Mouse (Mus musculus): Measurements from ENCODE around the gene Smurf1. TPM values are rescaled to one million over a fixed set of nuclear protein-coding genes. Genes with fewer than 3 reads are reported as not detected.

The Smurf1 gene
- polyA plus RNA-seq, 1 experiment from 2014 or later = 11.6 TPM

DNA sequence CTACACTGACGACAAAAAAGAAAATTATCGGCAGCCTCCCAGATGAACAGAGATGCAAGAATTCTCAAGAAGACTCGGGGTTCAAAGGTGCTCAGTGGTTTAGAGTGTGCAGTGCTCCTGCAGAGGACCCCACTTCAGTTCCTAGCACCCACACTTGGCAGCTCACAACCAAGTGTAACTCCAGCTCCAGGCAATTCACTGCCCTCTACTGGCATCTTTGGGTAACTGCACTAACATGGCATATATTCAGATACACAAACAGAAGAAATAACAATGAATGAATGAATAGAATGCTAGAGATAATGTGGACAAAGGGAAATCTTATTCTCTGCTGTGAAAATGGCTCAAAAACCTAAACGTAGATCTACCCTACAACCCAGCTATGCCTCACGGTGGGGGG lies 19.2 kb upstream of the Smurf1 start:
- H3K4me2 ChIP-seq (replicated peaks; ENCODE audit: low read depth) = no peak overlapping the region
- TF ChIP-seq EP300 (optimal IDR thresholded peaks at IDR 0.05) (no peak), CTCF (IDR thresholded peaks at IDR 0.05; ENCODE audit: low read depth) (peak; percentile 53)

DNA sequence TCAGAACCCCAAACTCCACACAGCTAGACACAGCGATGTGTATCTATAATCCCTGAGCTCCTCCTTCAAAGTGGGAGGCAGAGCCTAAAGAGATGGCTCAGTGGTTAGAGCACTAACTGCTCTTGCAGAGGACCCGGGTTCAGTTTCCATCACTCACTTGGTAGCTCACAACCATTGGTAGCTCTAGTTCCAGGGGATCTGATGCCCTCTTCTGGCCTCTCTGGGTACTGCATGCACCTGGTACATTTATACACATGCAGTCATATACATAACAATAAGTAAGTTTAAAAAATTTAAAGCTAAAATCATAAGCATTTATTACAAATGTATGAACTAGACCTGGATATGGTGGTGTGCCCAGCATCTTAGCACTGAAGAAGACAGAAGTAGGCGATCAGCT lies 17.6 kb upstream of the Smurf1 start:
- 94% methylated on average over 3 of the region's 3 CpGs for WGBS
- ATAC-seq (ENCODE audit: low FRiP score, low TSS enrichment) (no peak), DNase-seq (ENCODE audit: low spot score) (no peak)
- H3K9ac ChIP-seq (ENCODE audit: low read length) = no peak overlapping the region
- no peaks in the 10 kb centered on the region for H3K36me3 ChIP-seq (ENCODE audit: control insufficient read depth, insufficient read depth, low read length)
- no peak overlapping the region for H3K4me2 ChIP-seq (replicated peaks; ENCODE audit: low read depth)
- H3K9me3 ChIP-seq (ENCODE audit: control insufficient read depth, low read length) = peaks cover 3% of the 10 kb centered on the region; the same call in 1 of the 2 replicates
- no peaks in the 10 kb centered on the region for H3K27me3 ChIP-seq (ENCODE audit: control insufficient read depth, insufficient read depth, low read length)
- H3K4me3 ChIP-seq (ENCODE audit: low read depth, low read length) = no peak overlapping the region
- TF ChIP-seq CTCF (IDR thresholded peaks at IDR 0.05; ENCODE audit: low read depth) (peak; percentile 52), EP300 (optimal IDR thresholded peaks at IDR 0.05) (no peak)
- H3K4me1 ChIP-seq (replicated peaks; ENCODE audit: control insufficient read depth, insufficient read depth) = no peaks in the 10 kb centered on the region
- H3K27ac ChIP-seq (replicated peaks) = no peak overlapping the region

More for the DNA sequence above, 19.2 kb upstream of the Smurf1 start:
- H3K36me3 ChIP-seq (ENCODE audit: control insufficient read depth, insufficient read depth, low read length) = no peaks in the 10 kb centered on the region
- WGBS = 95% methylated on average over 5 of the region's 5 CpGs
- no peak overlapping the region for H3K9ac ChIP-seq (ENCODE audit: low read length)
- ATAC-seq (ENCODE audit: low FRiP score, low TSS enrichment) (no peak), DNase-seq (ENCODE audit: low spot score) (no peak)
- H3K27ac ChIP-seq (replicated peaks) = no peak overlapping the region
- no peaks in the 10 kb centered on the region for H3K27me3 ChIP-seq (ENCODE audit: control insufficient read depth, insufficient read depth, low read length)
- peaks cover 3% of the 10 kb centered on the region; the same call in 1 of the 2 replicates for H3K9me3 ChIP-seq (ENCODE audit: control insufficient read depth, low read length)
- H3K4me1 ChIP-seq (replicated peaks; ENCODE audit: control insufficient read depth, insufficient read depth) = no peaks in the 10 kb centered on the region
- H3K4me3 ChIP-seq (ENCODE audit: low read depth, low read length) = no peak overlapping the region

DNA sequence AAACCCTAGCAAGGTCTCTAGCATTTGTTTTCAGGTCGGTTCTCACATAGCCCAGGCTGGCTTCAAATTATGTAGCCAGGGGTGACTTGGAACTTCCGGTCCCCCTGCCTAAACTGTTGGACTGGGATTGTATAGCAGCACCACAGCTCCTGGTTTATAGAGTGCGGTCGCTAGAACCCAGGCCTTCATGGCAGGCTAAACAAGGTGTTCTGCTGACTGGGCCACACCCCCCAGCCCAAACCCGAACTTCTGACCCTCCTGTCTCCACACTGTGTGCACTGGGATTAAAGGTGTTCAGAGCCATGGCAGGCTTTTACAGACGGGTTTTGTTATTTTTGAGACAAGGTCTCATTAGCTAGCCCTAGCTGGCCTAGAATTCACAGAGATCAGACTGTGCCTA lies 13.5 kb upstream of the Smurf1 start:
- DNase-seq (ENCODE audit: low spot score) = peak; percentile 47
- no peaks in the 10 kb centered on the region for H3K36me3 ChIP-seq (ENCODE audit: control insufficient read depth, insufficient read depth, low read length)
- TF ChIP-seq EP300 (optimal IDR thresholded peaks at IDR 0.05) (no peak), CTCF (IDR thresholded peaks at IDR 0.05; ENCODE audit: low read depth) (no peak)
- H3K9ac ChIP-seq (ENCODE audit: low read length) = no peak overlapping the region
- peak overlapping the region; percentile 74 for H3K27ac ChIP-seq (replicated peaks)
- no peak overlapping the region for H3K4me3 ChIP-seq (ENCODE audit: low read depth, low read length)
- no peaks in the 10 kb centered on the region for H3K4me1 ChIP-seq (replicated peaks; ENCODE audit: control insufficient read depth, insufficient read depth)
- WGBS = 60% methylated on average over 6 of the region's 6 CpGs
- H3K27me3 ChIP-seq (ENCODE audit: control insufficient read depth, insufficient read depth, low read length) = no peaks in the 10 kb centered on the region
- no peaks in the 10 kb centered on the region for H3K9me3 ChIP-seq (ENCODE audit: control insufficient read depth, low read length)
- ATAC-seq (ENCODE audit: low FRiP score, low TSS enrichment) = peak; percentile 69
- H3K4me2 ChIP-seq (replicated peaks; ENCODE audit: low read depth) = no peak overlapping the region

DNA sequence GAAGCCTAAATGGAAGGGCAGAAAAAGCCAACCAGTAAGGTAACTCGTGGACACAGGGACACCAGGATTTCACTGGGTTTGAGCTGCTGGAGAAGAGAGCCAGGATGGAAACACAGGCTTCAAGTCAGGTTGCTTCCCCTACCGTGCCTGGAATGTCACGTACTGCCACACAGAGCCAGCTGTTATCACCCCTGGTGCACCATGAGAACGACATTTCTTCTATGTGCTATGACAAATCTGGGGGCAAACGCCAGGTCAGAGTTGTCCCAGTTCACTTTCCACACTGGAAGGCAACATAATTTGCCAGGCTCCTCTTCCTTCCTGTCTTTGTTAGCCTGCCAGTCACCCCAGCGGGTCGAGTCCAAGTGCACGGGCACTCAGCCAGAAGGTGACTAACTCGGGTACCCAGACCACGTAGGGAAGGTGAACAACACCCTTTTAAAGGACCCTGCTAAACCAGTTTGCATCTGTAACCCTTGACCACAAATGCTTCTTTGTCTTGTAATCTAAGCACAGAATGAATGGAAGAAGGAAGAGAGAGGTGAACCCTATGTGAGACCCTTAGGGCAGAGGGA lies 13.0 kb upstream of the Smurf1 start:
- H3K4me3 ChIP-seq (ENCODE audit: low read depth, low read length) = no peak overlapping the region
- TF ChIP-seq EP300 (optimal IDR thresholded peaks at IDR 0.05) (no peak), CTCF (IDR thresholded peaks at IDR 0.05; ENCODE audit: low read depth) (no peak)
- H3K9ac ChIP-seq (ENCODE audit: low read length) = no peak overlapping the region
- H3K9me3 ChIP-seq (ENCODE audit: control insufficient read depth, low read length) = no peaks in the 10 kb centered on the region
- WGBS = 36% methylated on average over 10 of the region's 10 CpGs
- no peaks in the 10 kb centered on the region for H3K36me3 ChIP-seq (ENCODE audit: control insufficient read depth, insufficient read depth, low read length)
- ATAC-seq (ENCODE audit: low FRiP score, low TSS enrichment) (peak; percentile 87), DNase-seq (ENCODE audit: low spot score) (peak; percentile 93)
- no peaks in the 10 kb centered on the region for H3K4me1 ChIP-seq (replicated peaks; ENCODE audit: control insufficient read depth, insufficient read depth)
- no peaks in the 10 kb centered on the region for H3K27me3 ChIP-seq (ENCODE audit: control insufficient read depth, insufficient read depth, low read length)
- no peak overlapping the region for H3K4me2 ChIP-seq (replicated peaks; ENCODE audit: low read depth)
- peak overlapping the region; percentile 74 for H3K27ac ChIP-seq (replicated peaks)

DNA sequence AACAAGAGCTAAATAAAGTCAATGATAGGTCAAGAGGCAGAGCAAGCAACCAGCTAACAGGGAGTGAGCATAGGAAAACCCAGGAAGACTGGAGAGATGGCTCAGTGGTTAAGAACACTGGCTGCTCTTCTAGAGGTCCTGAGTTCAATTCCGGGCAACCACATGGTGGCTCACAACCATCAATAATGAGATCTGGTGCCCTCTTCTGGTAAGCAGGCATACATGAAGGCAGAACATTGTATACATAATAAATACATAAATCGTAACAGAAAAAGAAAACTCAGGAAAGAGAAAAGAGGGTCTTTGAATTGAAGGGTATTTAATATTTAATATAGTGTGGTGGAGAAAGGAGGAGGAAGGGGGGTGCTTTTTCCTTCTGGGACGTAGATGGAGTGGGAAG lies 5.6 kb upstream of the Smurf1 start:
- no peak overlapping the region for H3K9ac ChIP-seq (ENCODE audit: low read length)
- DNase-seq (ENCODE audit: low spot score) (no peak), ATAC-seq (ENCODE audit: low FRiP score, low TSS enrichment) (no peak)
- no peaks in the 10 kb centered on the region for H3K9me3 ChIP-seq (ENCODE audit: control insufficient read depth, low read length)
- 81% methylated on average over 3 of the region's 3 CpGs for WGBS
- H3K36me3 ChIP-seq (ENCODE audit: control insufficient read depth, insufficient read depth, low read length) = no peaks in the 10 kb centered on the region
- H3K4me1 ChIP-seq (replicated peaks; ENCODE audit: control insufficient read depth, insufficient read depth) = no peaks in the 10 kb centered on the region
- H3K27me3 ChIP-seq (ENCODE audit: control insufficient read depth, insufficient read depth, low read length) = no peaks in the 10 kb centered on the region
- no peak overlapping the region for H3K4me2 ChIP-seq (replicated peaks; ENCODE audit: low read depth)
- H3K27ac ChIP-seq (replicated peaks) = no peak overlapping the region
- H3K4me3 ChIP-seq (ENCODE audit: low read depth, low read length) = no peak overlapping the region
- TF ChIP-seq CTCF (IDR thresholded peaks at IDR 0.05; ENCODE audit: low read depth) = peak; percentile 56
- no peak for TF ChIP-seq EP300 (optimal IDR thresholded peaks at IDR 0.05)

DNA sequence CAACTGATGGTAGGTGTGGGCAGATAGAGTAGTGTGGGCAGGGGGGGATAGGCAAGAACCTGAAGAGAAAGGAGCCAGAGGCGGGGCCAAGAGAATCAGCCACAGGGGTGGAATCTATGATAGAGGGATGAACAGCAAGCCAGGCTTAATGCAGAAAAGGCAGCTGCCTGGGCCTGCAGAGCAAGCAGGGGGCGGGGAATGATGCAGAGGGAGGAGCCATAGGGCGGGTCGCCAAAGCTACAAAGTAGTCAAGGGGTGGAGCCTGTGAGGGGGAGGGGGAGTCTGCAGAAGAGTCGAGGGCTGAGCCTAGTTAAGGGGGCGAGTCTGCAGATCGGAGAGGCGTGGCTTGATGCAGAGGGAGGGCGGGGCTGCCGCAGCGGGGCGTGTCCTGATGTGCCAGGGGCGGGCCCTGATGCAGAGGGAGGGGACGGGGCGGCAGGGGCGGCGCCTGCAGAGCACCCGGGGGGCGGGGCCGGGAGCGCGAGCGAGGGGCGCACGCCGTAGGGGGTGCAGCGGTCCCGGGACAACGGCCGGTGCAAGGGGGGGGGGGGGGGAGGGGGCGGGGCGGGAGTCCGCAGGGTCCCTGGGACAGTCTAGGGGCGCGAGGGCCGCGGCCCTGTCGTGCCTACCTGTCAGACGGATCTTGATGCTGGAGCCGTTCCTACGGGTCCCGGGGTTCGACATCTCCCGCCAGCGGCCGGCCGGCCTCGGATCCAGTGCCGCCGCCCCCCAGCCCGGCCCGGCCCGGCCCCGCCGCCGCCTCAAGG lies 592 bp downstream of the Smurf1 start:
- no peak for TF ChIP-seq EP300 (optimal IDR thresholded peaks at IDR 0.05)
- 0 out of 2 replicates have a peak, but pooled peaks have one; percentile 1 for TF ChIP-seq CTCF (IDR thresholded peaks at IDR 0.05; ENCODE audit: low read depth)
- peak; percentile 86 for ATAC-seq (ENCODE audit: low FRiP score, low TSS enrichment)
- no peaks in the 10 kb centered on the region for H3K9me3 ChIP-seq (ENCODE audit: control insufficient read depth, low read length)

More for the DNA sequence above, 592 bp downstream of the Smurf1 start:
- Histone ChIP-seq H3K27ac (replicated peaks) (peak overlapping the region; percentile 99), H3K9ac (ENCODE audit: low read length) (peak overlapping the region; percentile 94), H3K36me3 (ENCODE audit: control insufficient read depth, insufficient read depth, low read length) (no peaks in the 10 kb centered on the region), H3K4me1 (replicated peaks; ENCODE audit: control insufficient read depth, insufficient read depth) (peaks cover 5% of the 10 kb centered on the region), H3K27me3 (ENCODE audit: control insufficient read depth, insufficient read depth, low read length) (no peaks in the 10 kb centered on the region), H3K4me3 (ENCODE audit: low read depth, low read length) (peak overlapping the region; percentile 89), H3K4me2 (replicated peaks; ENCODE audit: low read depth) (peak overlapping the region; percentile 61)
- DNase-seq (ENCODE audit: low spot score) = peak; percentile 95
- WGBS = 2% methylated on average over 13 of the region's 56 CpGs
